Mouse (Mus musculus) bone marrow macrophage, adult 2 months (primary cell): Measurements from ENCODE around the gene Gm20388.

Experiments
- CTCF ChIP-seq: IDR thresholded peaks from 2 replicates; pipeline ENCODE4 v1.5.1; 2012; ENCODE audit warnings: low read depth, mild to moderate bottlenecking, low read length, moderate library complexity
- POLR2A ChIP-seq: IDR thresholded peaks from 2 replicates; pipeline ENCODE4 v1.6.1; 2012; ENCODE audit warnings: mild to moderate bottlenecking, low read depth, low read length, borderline replicate concordance

- TF ChIP-seq POLR2A: no peak
- TF ChIP-seq CTCF: no peak
Measured at GRCm38 (mm10) chr8:123666832-123667231, 3756.2 kb downstream of the Gm20388 start.
